Mouse (Mus musculus) intestine, embryonic 14.5 days (tissue): Measurements from ENCODE around the gene Tmsb15l. TPM values are rescaled to one million over a fixed set of nuclear protein-coding genes. Genes with fewer than 3 reads are reported as not detected.

Source experiments
- ATAC-seq: fragments of 200-750 bp; cut with Nextera tagmentation; replicated peaks from 2 replicates; pipeline ENCODE4 v1.8.0; 2017; ENCODE audit warnings: low read depth, moderate number of reproducible peaks, moderate TSS enrichment, moderate library complexity; ENCODE audit not compliant: low FRiP score, low TSS enrichment
- DNase-seq: peaks from one replicate; pipeline ENCODE4 v3.0.0-alpha.2; 2018; ENCODE audit warnings: low spot score
- H3K27ac ChIP-seq: fragments of 300-500 bp; sonication (generic); 2 replicates; pipeline ENCODE4 v1.5.1; 2014; ENCODE audit warnings: low read depth, mild to moderate bottlenecking, control low read depth
- H3K27me3 ChIP-seq: fragments of 300-500 bp; sonication (generic); replicated peaks from 2 replicates; pipeline ENCODE4 v1.6.1; 2014; ENCODE audit warnings: low read length, control low read depth; ENCODE audit not compliant: control insufficient read depth, insufficient read depth
- H3K36me3 ChIP-seq: fragments of 300-500 bp; sonication (generic); 2 replicates; pipeline ENCODE4 v1.6.1; 2014; ENCODE audit warnings: low read length, control low read depth; ENCODE audit not compliant: control insufficient read depth, insufficient read depth
- H3K4me1 ChIP-seq: fragments of 300-500 bp; sonication (generic); replicated peaks from 2 replicates; pipeline ENCODE4 v1.6.1; 2014; ENCODE audit warnings: low read length, control low read depth, mixed read lengths; ENCODE audit not compliant: control insufficient read depth, insufficient read depth
- H3K4me2 ChIP-seq: fragments of 300-500 bp; sonication (generic); 2 replicates; pipeline ENCODE4 v1.6.1; 2014; ENCODE audit warnings: low read length
- H3K4me3 ChIP-seq: fragments of 300-500 bp; sonication (generic); 2 replicates; pipeline ENCODE4 v1.5.1; 2014; ENCODE audit warnings: low read depth, low read length, control low read depth, mixed read lengths
- H3K9ac ChIP-seq: fragments of 300-500 bp; sonication (generic); 2 replicates; pipeline ENCODE4 v1.6.1; 2014; ENCODE audit warnings: mild to moderate bottlenecking, low read length
- H3K9me3 ChIP-seq: fragments of 300-500 bp; sonication (generic); 2 replicates; pipeline ENCODE4 v1.6.1; 2016; ENCODE audit warnings: low read length, control low read depth; ENCODE audit not compliant: control insufficient read depth
- polyA plus RNA-seq: library from polyadenylated mRNA; unstranded; fragments of >200 nt; fragmentation: Nextera tagmentation; extraction: Ambion mirVana; gene quantifications from 2 replicates; pipeline ENCODE4 v1.2.1, GENCODE M21; 2014

Tmsb15l gene
- polyA plus RNA-seq, 1 experiment from 2014 or later, result 5.1 TPM

DNA sequence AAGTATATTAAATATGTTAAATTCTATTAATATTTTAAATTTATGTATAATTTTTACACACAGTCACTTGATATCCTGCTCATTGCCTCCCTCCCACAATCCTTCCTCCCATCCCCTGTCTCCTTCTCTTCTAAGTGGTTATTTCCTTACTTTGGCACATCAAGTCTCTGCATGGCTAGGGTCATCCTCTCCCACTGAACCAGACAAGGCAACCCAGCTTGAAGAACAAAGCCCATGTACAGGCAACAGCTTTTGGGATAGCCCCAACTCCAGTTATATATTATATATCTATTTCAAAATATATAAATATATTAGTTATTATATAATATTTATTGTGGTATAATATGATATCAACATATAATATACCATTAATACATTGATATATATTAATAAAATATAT is 50.8 kb downstream of the Tmsb15l start:
- Histone ChIP-seq H3K4me2 (no peak overlapping the region), H3K4me1 (no peaks in the 10 kb centered on the region), H3K9me3 (no peaks in the 10 kb centered on the region), H3K27ac (no peak overlapping the region), H3K27me3 (no peaks in the 10 kb centered on the region), H3K4me3 (no peak overlapping the region), H3K9ac (no peak overlapping the region), H3K36me3 (no peaks in the 10 kb centered on the region)
- ATAC-seq, result no peak
- DNase-seq, result no peak

Other genes with a start within 250 kb of the Tmsb15l start
- 471 and 491 TPM in 2 replicates for gene Morf4l2, start 233.2 kb downstream of the Tmsb15l start, polyA plus RNA-seq
- 0.11 and 0.12 TPM in 2 replicates for gene Glra4, start 196.7 kb downstream of the Tmsb15l start, polyA plus RNA-seq
- 6.2 and 6.9 TPM in 2 replicates for gene Plp1, start 154.2 kb downstream of the Tmsb15l start, polyA plus RNA-seq
- gene Rab9b, start 108.1 kb downstream of the Tmsb15l start, polyA plus RNA-seq, result 0.53 and 0.77 TPM in 2 replicates
- not detected in 2 replicates for gene H2bfm, start 49.5 kb downstream of the Tmsb15l start, polyA plus RNA-seq
- 58.6 and 66.3 TPM in 2 replicates for gene Tmsb15b2, start 1.4 kb downstream of the Tmsb15l start, polyA plus RNA-seq
- 30.3 and 31.9 TPM in 2 replicates for gene Tmsb15b1, start within 50 bp of the Tmsb15l start, polyA plus RNA-seq
- gene Zcchc18, start 16.3 kb upstream of the Tmsb15l start, polyA plus RNA-seq, result 20.0 and 23.2 TPM in 2 replicates
- gene Slc25a53, start 61.4 kb upstream of the Tmsb15l start, polyA plus RNA-seq, result 9.3 and 10.7 TPM in 2 replicates
- 8.7 and 9.0 TPM in 2 replicates for gene Fam199x, start 72.7 kb upstream of the Tmsb15l start, polyA plus RNA-seq
- not detected in 2 replicates for gene Esx1, start 145.2 kb upstream of the Tmsb15l start, polyA plus RNA-seq